24 mouse cellular contexts compared by ENCODE assay signal in the genomic region with DNA sequence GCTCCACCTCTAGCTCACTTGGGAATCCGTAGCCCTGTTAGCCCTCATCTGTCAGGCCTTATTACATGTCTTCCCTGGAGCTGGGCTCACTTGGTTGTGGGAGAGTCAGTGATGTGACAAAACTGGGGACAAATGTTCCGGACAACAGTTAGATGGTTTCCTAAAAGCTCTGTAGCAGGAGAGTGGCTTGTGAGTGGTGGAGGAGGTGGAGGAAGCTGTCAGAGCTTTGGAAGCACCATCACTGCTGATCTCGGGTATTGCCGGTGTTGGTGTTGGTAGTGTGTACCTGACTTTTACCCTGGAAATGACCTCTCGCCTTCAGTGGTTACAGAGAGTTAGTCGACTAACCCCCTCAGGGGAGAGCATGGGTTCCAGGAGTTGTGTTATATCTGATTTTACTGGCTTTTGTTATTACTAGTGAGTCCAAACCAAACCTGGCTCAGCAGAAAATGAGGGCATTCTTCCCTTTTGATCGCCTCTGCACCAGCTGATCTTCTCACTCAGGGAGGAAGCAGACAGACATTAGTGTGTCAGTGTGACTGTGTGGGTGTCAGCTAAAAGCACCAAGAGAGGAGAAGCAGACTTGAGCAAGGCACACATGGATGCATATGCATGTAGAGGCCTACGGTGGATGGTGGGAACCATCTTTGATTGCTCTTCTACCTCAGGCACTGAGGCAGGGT.
DNase-seq lines count a peak whose midpoint lies in the region; ATAC-seq and TF ChIP-seq lines count a peak whose summit lies in the region.
"Had no signal": no experiment of that assay in that cellular context is flagged by ENCODE, and none has a peak within 500 bp of the region (broad histone marks: within the 10 kb centered on the region; RNA-seq: fewer than 3 reads in every experiment).

No protein-coding gene starts in this region.

- 75% methylated on average over 8 of the region's 8 CpGs for WGBS in kidney, embryonic 16.5 days

- no peak for ATAC-seq in kidney, embryonic 16.5 days (ENCODE audit: low FRiP score, low TSS enrichment)
- ATAC-seq: forebrain, embryonic 16.5 days; hindbrain, postnatal 0 days had no signal

- H3K36me3 ChIP-seq in kidney, embryonic 16.5 days (ENCODE audit: insufficient read depth, low read length), result no peaks in the 10 kb centered on the region
- H3K36me3 ChIP-seq: embryonic facial prominence, embryonic 12.5 days; heart, embryonic 15.5 days; limb, embryonic 10.5 days had no signal

- peak overlapping the region; percentile 46; the same call in 1 of the 2 replicates for H3K27ac ChIP-seq in layer of hippocampus, adult 2 months
- no peak overlapping the region for H3K27ac ChIP-seq in kidney, embryonic 16.5 days (ENCODE audit: low read length)
- H3K27ac ChIP-seq: embryonic facial prominence, embryonic 12.5 days; heart, embryonic 15.5 days; hindbrain, postnatal 0 days; kidney, postnatal 0 days; limb, embryonic 10.5 days had no signal

- peak; percentile 81 for DNase-seq in heart, adult 11 months
- no peak for DNase-seq in heart, postnatal 10 days
- peak; percentile 70 for DNase-seq in right cerebral cortex, adult 18-20 months
- no peak for DNase-seq in right cerebral cortex, postnatal 10 days (ENCODE audit: low spot score in 2 of 2)
- DNase-seq in layer of hippocampus, adult 2 months (ENCODE audit: low spot score in 2 of 2), result peak; percentile 21 to 57
- DNase-seq in left cerebral cortex, postnatal 36 days (ENCODE audit: low spot score in 2 of 2), result peak; percentile 34 to 49
- DNase-seq in natural killer cell, adult 2 months (ENCODE audit: low spot score in 2 of 2), result no peak
- DNase-seq: B cell, adult 2 months; cerebellum, adult 9-10 months; gastrocnemius, postnatal 14 days; kidney, adult 11 months; lung, adult 18-20 months; lung, postnatal 14 days; retina, postnatal 1 day; thymus, adult 18-20 months; thymus, postnatal 4 days had no signal

- H3K9ac ChIP-seq in kidney, embryonic 16.5 days (replicated peaks; ENCODE audit: low read length), result no peak overlapping the region
- H3K9ac ChIP-seq: embryonic facial prominence, embryonic 12.5 days; heart, embryonic 15.5 days had no signal

- intact Hi-C loops in heart, postnatal 10 days (cut with DNase I), result no loop called here
- intact Hi-C loops in left cerebral cortex, postnatal 36 days (cut with DNase I), result no loop called here

- TF ChIP-seq CTCF in layer of hippocampus, adult 2 months (conservative IDR thresholded peaks at IDR 0.05), result no peak

- H3K4me1 ChIP-seq in kidney, embryonic 16.5 days (ENCODE audit: insufficient read depth, low read length), result no peaks in the 10 kb centered on the region
- H3K4me1 ChIP-seq: embryonic facial prominence, embryonic 12.5 days; heart, embryonic 15.5 days; limb, embryonic 10.5 days had no signal

- H3K27me3 ChIP-seq in kidney, embryonic 16.5 days (ENCODE audit: insufficient read depth, low read length), result no peaks in the 10 kb centered on the region
- H3K27me3 ChIP-seq: embryonic facial prominence, embryonic 12.5 days; heart, embryonic 15.5 days had no signal

- no peak overlapping the region for H3K4me3 ChIP-seq in layer of hippocampus, adult 2 months
- no peak overlapping the region for H3K4me3 ChIP-seq in kidney, embryonic 16.5 days (ENCODE audit: low read length)
- H3K4me3 ChIP-seq: embryonic facial prominence, embryonic 12.5 days; erythroblast, embryonic 14.5 days; heart, embryonic 15.5 days; limb, embryonic 10.5 days had no signal

- no peaks in the 10 kb centered on the region for H3K9me3 ChIP-seq in kidney, embryonic 16.5 days (ENCODE audit: low read length)
- H3K9me3 ChIP-seq: embryonic facial prominence, embryonic 12.5 days; heart, embryonic 15.5 days; limb, embryonic 10.5 days had no signal

- H3K4me2 ChIP-seq in kidney, embryonic 16.5 days (replicated peaks; ENCODE audit: low read depth, low read length), result no peak overlapping the region
- H3K4me2 ChIP-seq: embryonic facial prominence, embryonic 12.5 days; heart, embryonic 15.5 days had no signal

Comparison
In these comparisons a context has a peak if more than half of its experiments do, and no peak if none do; other contexts are left out.
1. DNase-seq: peak in heart, adult 11 months (single experiment), right cerebral cortex, adult 18-20 months (single experiment), layer of hippocampus, adult 2 months (2 of 2) and left cerebral cortex, postnatal 36 days (2 of 2); none in heart, postnatal 10 days (0 of 2), right cerebral cortex, postnatal 10 days (0 of 2) and natural killer cell, adult 2 months (0 of 2).